Mouse (Mus musculus): ENCODE results near the gene Smarcc1. TPM values are rescaled to one million over a fixed set of nuclear protein-coding genes. Genes with fewer than 3 reads are reported as not detected.
"Not testable (repeated sequence)": the region's sequence is repeated elsewhere in the genome, so short reads cannot be mapped to it uniquely, and the experiment has no call there.

Gene Smarcc1
- total RNA-seq (2014; fragmentation: Nextera tagmentation) (133 and 146 TPM in 2 replicates), total RNA-seq (2017) (41.7 and 51.1 TPM in 2 replicates), polyA plus RNA-seq (2012) (72.8 and 94.5 TPM in 2 replicates)

GRCm38 (mm10) chr9:110116977-110117778, at the start of gene Smarcc1:
Gene Smarcc1 (plus strand): TSS chr9:110117708.
- H3K9me3 ChIP-seq (replicated peaks): no peaks in the 10 kb centered on the region
- TF ChIP-seq TAL1 (conservative IDR thresholded peaks at IDR 0.05; ENCODE audit: low read depth, low read length) (no peak), GATA2 (IDR thresholded peaks at IDR 0.05; ENCODE audit: borderline replicate concordance, low read depth, low read length) (no peak), CTCF (IDR thresholded peaks at IDR 0.05; ENCODE audit: low read depth, low read length) (no peak), POLR2AphosphoS5 (IDR thresholded peaks at IDR 0.05; ENCODE audit: insufficient replicate concordance, low read depth, low read length) (no peak), GATA1 (IDR thresholded peaks at IDR 0.05; ENCODE audit: borderline replicate concordance, low read length) (no peak)
- no peaks in the 10 kb centered on the region for H3K27me3 ChIP-seq (ENCODE audit: insufficient read depth, low read length)
- ATAC-seq (ENCODE audit: extremely low read depth, insufficient number of reproducible peaks, low FRiP score, poor library complexity, severe bottlenecking) (peak; percentile 69), DNase-seq (ENCODE audit: low spot score) (peak; percentile 75)
- peaks cover 52% of the 10 kb centered on the region for H3K36me3 ChIP-seq (replicated peaks)
- peak within 1 kb of the TSS; percentile 89 for H3K4me3 ChIP-seq (ENCODE audit: low read depth, low read length)
- peaks cover 27% of the 10 kb centered on the region for H3K4me1 ChIP-seq (ENCODE audit: insufficient read depth, low read depth, low read length)

GRCm38 (mm10) chr9:110068745-110069144, 48.8 kb upstream of the Smarcc1 start:
- DNase-seq (ENCODE audit: low spot score) (no peak), ATAC-seq (ENCODE audit: extremely low read depth, insufficient number of reproducible peaks, low FRiP score, poor library complexity, severe bottlenecking) (no peak)
- H3K27me3 ChIP-seq (ENCODE audit: insufficient read depth, low read length): no peaks in the 10 kb centered on the region
- H3K4me1 ChIP-seq (ENCODE audit: insufficient read depth, low read depth, low read length): peaks cover 7% of the 10 kb centered on the region; the same call in 1 of the 2 replicates
- H3K36me3 ChIP-seq (replicated peaks): peaks cover 58% of the 10 kb centered on the region
- no peaks in the 10 kb centered on the region for H3K9me3 ChIP-seq (replicated peaks)
- no peak overlapping the region for H3K4me3 ChIP-seq (ENCODE audit: low read depth, low read length)
- no peak for TF ChIP-seq POLR2AphosphoS5 (IDR thresholded peaks at IDR 0.05; ENCODE audit: insufficient replicate concordance, low read depth, low read length)
- TF ChIP-seq GATA2 (IDR thresholded peaks at IDR 0.05; ENCODE audit: borderline replicate concordance, low read depth, low read length): no peak
- TF ChIP-seq TAL1 (conservative IDR thresholded peaks at IDR 0.05; ENCODE audit: low read depth, low read length): no peak
- no peak for TF ChIP-seq CTCF (IDR thresholded peaks at IDR 0.05; ENCODE audit: low read depth, low read length)
- TF ChIP-seq GATA1 (IDR thresholded peaks at IDR 0.05; ENCODE audit: borderline replicate concordance, low read length): no peak

GRCm38 (mm10) chr9:110070358-110070757, 47.1 kb upstream of the Smarcc1 start:
- DNase-seq (ENCODE audit: low spot score): no peak
- Histone ChIP-seq H3K36me3 (replicated peaks) (peaks cover 59% of the 10 kb centered on the region), H3K4me1 (ENCODE audit: insufficient read depth, low read depth, low read length) (peaks cover 7% of the 10 kb centered on the region; the same call in 1 of the 2 replicates), H3K9me3 (replicated peaks) (no peaks in the 10 kb centered on the region), H3K27me3 (ENCODE audit: insufficient read depth, low read length) (no peaks in the 10 kb centered on the region), H3K4me3 (ENCODE audit: low read depth, low read length) (no peak overlapping the region)
- TF ChIP-seq TAL1 (conservative IDR thresholded peaks at IDR 0.05; ENCODE audit: low read depth, low read length) (no peak), POLR2AphosphoS5 (IDR thresholded peaks at IDR 0.05; ENCODE audit: insufficient replicate concordance, low read depth, low read length) (no peak), GATA2 (IDR thresholded peaks at IDR 0.05; ENCODE audit: borderline replicate concordance, low read depth, low read length) (no peak), GATA1 (IDR thresholded peaks at IDR 0.05; ENCODE audit: borderline replicate concordance, low read length) (no peak), CTCF (IDR thresholded peaks at IDR 0.05; ENCODE audit: low read depth, low read length) (no peak)
- ATAC-seq (ENCODE audit: extremely low read depth, insufficient number of reproducible peaks, low FRiP score, poor library complexity, severe bottlenecking): no peak

- Histone ChIP-seq H3K27me3 (ENCODE audit: insufficient read depth, low read length) (no peaks in the 10 kb centered on the region), H3K4me3 (ENCODE audit: low read depth, low read length) (no peak overlapping the region), H3K36me3 (replicated peaks) (peaks cover 59% of the 10 kb centered on the region), H3K4me1 (ENCODE audit: insufficient read depth, low read depth, low read length) (peaks cover 7% of the 10 kb centered on the region; the same call in 1 of the 2 replicates), H3K9me3 (replicated peaks) (no peaks in the 10 kb centered on the region)
- no peak for ATAC-seq (ENCODE audit: extremely low read depth, insufficient number of reproducible peaks, low FRiP score, poor library complexity, severe bottlenecking)
- no peak for DNase-seq (ENCODE audit: low spot score)
- TF ChIP-seq TAL1 (conservative IDR thresholded peaks at IDR 0.05; ENCODE audit: low read depth, low read length) (no peak), CTCF (IDR thresholded peaks at IDR 0.05; ENCODE audit: low read depth, low read length) (no peak), GATA1 (IDR thresholded peaks at IDR 0.05; ENCODE audit: borderline replicate concordance, low read length) (no peak), GATA2 (IDR thresholded peaks at IDR 0.05; ENCODE audit: borderline replicate concordance, low read depth, low read length) (no peak), POLR2AphosphoS5 (IDR thresholded peaks at IDR 0.05; ENCODE audit: insufficient replicate concordance, low read depth, low read length) (no peak)
Measured at GRCm38 (mm10) chr9:110071011-110071410, 46.5 kb upstream of the Smarcc1 start.

GRCm38 (mm10) chr9:110071843-110072242, 45.7 kb upstream of the Smarcc1 start:
- Histone ChIP-seq H3K27me3 (ENCODE audit: insufficient read depth, low read length) (no peaks in the 10 kb centered on the region), H3K36me3 (replicated peaks) (peaks cover 54% of the 10 kb centered on the region), H3K4me3 (ENCODE audit: low read depth, low read length) (no peak overlapping the region), H3K9me3 (replicated peaks) (no peaks in the 10 kb centered on the region), H3K4me1 (ENCODE audit: insufficient read depth, low read depth, low read length) (peaks cover 7% of the 10 kb centered on the region; the same call in 1 of the 2 replicates)
- DNase-seq (ENCODE audit: low spot score) (peak; percentile 43), ATAC-seq (ENCODE audit: extremely low read depth, insufficient number of reproducible peaks, low FRiP score, poor library complexity, severe bottlenecking) (no peak; the same call in 1 of the 2 replicates)
- TF ChIP-seq GATA1 (IDR thresholded peaks at IDR 0.05; ENCODE audit: borderline replicate concordance, low read length) (no peak), CTCF (IDR thresholded peaks at IDR 0.05; ENCODE audit: low read depth, low read length) (peak; percentile 67)

- not testable (repeated sequence) for H3K4me3 ChIP-seq (ENCODE audit: low read depth, low read length); H3K9me3 ChIP-seq (replicated peaks); H3K27me3 ChIP-seq (ENCODE audit: insufficient read depth, low read length); H3K4me1 ChIP-seq (ENCODE audit: insufficient read depth, low read depth, low read length); ATAC-seq (ENCODE audit: extremely low read depth, insufficient number of reproducible peaks, low FRiP score, poor library complexity, severe bottlenecking); DNase-seq (ENCODE audit: low spot score)
- peaks cover 52% of the 10 kb centered on the region for H3K36me3 ChIP-seq (replicated peaks)
Measured at GRCm38 (mm10) chr9:110076468-110076867, 41.0 kb upstream of the Smarcc1 start.

Measured in G1E (cell line).